Mouse (Mus musculus) gastrocnemius, adult 2 months (tissue): ENCODE results near the gene Lta. TPM values are rescaled to one million over a fixed set of nuclear protein-coding genes. Genes with fewer than 3 reads are reported as not detected.

Experiments
- DNase-seq: peaks from one replicate; pipeline ENCODE4 v3.0.0; 2022
- H3K27ac ChIP-seq: fragments of 200-600 bp; 2 replicates; pipeline ENCODE4 v1.8.1; 2022; ENCODE audit warnings: mild to moderate bottlenecking
- H3K4me3 ChIP-seq: fragments of 200-600 bp; 2 replicates; pipeline ENCODE4 v1.8.1; 2022; ENCODE audit warnings: mild to moderate bottlenecking, moderate library complexity
- CTCF ChIP-seq: fragments of 200-600 bp; IDR thresholded peaks from 2 replicates; pipeline ENCODE4 v1.8.1; 2022; ENCODE audit warnings: antibody characterized with exemption, mild to moderate bottlenecking, moderate library complexity
- intact Hi-C: fragments of 180-260 bp; cut with DNase I; formaldehyde crosslinking; loops from one replicate; pipeline ENCODE4 v1.15.1; 2025
- total RNA-seq, 2 experiments: library from RNA; stranded (reverse); gene quantifications; 2 replicates each; pipeline ENCODE4 v1.2.3; 2021

Gene Lta
- total RNA-seq, 2 experiments from 2014 or later = 0.41 TPM; not detected in 1

DNA sequence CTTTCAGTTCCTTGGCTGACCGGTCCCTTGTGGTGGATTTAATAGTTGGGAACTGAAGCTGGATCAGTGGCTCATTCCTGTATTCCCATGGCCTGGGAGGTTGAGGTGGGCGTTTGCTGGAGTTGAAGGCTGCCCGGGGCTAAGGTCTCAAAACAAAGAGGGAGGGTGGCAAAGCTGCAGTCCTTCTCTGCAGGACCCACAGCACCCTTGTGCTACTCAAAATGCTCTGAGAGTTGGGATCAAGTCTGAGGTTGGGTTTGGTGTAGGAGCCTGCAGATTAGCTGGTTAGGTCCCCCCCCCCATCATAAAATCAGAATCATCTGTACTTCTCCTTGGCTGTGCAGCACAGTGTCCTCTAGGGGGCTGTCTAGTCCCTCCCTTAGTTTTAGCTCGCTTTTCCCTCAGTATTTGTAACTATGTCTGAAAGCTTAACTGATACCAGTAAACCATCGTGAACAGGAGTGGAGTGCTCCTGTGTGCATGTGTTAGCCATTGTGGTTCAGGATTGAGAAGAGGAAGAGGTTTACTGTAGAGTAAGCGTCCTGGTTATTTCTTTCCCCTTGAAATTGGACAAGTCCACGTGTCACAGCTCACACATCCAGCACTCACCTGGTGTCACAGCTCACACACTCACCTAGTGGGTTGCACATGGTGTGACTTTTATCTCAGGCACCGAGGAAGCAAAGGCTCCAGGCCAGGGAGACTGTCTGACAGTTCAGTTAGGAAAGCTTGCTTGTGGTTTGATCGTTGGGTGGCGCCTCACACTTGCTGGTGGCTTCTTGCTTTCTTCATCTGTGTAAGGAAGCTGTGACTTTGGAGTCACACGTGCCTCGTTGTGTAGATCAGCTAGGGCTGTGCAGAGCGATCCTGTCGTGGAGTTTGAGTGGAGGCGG, 40.8 kb upstream of the Lta start:
- TF ChIP-seq CTCF = peak; percentile 47
- intact Hi-C loops = no loop called here
- H3K27ac ChIP-seq = 0 out of 2 replicates have a peak overlapping the region, but pooled peaks have one; percentile 13
- no peak overlapping the region for H3K4me3 ChIP-seq
- no peak for DNase-seq

DNA sequence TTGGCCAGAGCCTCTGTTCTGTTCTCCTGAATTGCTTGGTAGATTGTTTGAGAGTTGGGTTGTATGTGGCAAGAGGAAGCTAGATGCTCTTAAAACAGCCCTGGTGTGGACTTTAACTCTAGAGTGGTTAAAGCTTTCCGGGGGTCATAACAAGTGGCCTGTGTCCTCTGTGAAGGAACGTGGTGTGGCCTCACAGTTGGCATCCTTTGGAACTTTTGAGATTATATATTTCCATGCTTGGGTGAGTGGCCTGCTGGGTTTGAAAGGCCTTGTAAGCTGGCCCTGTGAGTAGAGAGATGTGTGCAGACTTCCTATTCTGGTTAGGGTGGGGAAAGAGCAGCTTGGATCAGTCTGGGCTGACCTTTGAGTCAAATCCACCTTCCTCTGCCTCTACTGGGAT, 39.8 kb upstream of the Lta start:
- TF ChIP-seq CTCF = no peak
- intact Hi-C loops = loop anchor here (5.0 kb wide), 1 partner anchor 348 kb away; the partner anchor contains the start of genes C2 and Ehmt2

DNA sequence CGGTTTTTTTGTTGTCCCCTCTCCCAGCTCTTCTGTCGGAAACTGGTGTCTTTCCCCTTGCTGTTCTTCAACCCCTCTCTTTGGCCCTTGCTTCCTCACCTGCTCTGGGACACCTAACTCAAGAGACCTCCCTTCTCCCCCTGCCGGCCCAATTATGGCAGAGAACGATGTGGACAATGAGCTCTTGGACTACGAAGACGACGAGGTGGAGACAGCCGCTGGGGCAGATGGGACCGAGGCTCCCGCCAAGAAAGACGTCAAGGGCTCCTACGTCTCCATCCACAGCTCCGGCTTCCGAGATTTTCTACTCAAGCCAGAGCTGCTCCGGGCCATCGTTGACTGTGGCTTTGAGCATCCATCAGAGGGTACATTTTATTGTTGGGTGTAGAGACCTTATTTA, 37.9 kb upstream of the Lta start:
- intact Hi-C loops = loop anchor here (2.0 to 5.0 kb wide), 2 partner anchors 346 to 656 kb away; partner anchors contain the start of genes C2 and Ehmt2
- peak overlapping the region; percentile 98 for H3K27ac ChIP-seq
- peak; percentile 70 for DNase-seq

More for the DNA sequence above, 39.8 kb upstream of the Lta start:
- no peak for DNase-seq
- Histone ChIP-seq H3K27ac (0 out of 2 replicates have a peak overlapping the region, but pooled peaks have one; percentile 13), H3K4me3 (peak overlapping the region; percentile 31; the same call in 1 of the 2 replicates)

DNA sequence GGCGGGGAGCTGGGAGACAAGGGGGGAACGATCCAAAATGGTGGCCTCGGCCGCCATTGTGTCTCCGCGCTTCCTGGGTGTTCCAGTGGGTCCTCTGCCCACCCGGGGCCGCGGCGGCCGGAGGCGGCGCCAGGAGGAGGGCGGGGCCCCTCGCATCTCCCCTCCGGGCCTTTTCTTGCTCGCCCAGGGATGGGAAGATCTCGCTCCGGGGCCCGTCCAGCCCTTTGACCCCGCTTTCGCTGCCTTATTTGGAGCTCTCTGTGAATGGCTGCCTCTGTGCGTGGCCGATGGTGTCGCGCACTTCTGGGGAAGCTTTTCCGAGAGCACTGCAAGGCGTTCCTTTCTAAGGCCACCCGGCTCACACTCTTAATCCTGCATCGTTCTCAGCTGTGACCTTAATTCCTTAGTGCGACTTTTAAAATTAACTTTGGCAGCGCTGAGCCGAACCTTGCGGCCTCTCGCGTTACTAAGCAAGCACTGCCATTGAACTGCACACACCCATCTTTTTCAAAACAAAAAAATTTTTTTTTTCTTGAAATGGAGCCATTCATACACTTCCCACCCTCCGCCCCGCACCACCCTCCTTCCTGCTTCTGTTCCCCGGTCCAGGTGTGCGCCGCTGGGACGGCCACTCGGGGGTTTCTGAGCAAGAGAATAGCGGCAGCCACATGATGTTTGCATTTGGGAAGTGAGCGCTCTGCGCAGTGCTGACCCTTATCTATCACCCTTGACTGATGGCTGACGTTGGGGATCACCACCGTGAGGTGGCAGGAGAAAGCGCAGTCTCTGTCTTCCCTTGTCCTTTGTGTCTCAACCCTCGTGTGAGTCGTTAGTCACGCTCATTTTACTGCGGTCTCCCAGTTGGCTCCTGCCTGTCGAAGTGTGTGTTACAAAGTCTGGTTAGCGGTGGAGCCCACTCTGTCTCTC, 37.1 kb upstream of the Lta start:
- DNase-seq = peak; percentile 83
- TF ChIP-seq CTCF = no peak
- Histone ChIP-seq H3K27ac (peak overlapping the region; percentile 98), H3K4me3 (peak overlapping the region; percentile 98)
- intact Hi-C loops = loop anchor here (2.0 to 5.0 kb wide), 2 partner anchors 345 to 655 kb away; partner anchors contain the start of genes C2 and Ehmt2

More for the DNA sequence above, 37.9 kb upstream of the Lta start:
- TF ChIP-seq CTCF = no peak
- peak overlapping the region; percentile 98 for H3K4me3 ChIP-seq

DNA sequence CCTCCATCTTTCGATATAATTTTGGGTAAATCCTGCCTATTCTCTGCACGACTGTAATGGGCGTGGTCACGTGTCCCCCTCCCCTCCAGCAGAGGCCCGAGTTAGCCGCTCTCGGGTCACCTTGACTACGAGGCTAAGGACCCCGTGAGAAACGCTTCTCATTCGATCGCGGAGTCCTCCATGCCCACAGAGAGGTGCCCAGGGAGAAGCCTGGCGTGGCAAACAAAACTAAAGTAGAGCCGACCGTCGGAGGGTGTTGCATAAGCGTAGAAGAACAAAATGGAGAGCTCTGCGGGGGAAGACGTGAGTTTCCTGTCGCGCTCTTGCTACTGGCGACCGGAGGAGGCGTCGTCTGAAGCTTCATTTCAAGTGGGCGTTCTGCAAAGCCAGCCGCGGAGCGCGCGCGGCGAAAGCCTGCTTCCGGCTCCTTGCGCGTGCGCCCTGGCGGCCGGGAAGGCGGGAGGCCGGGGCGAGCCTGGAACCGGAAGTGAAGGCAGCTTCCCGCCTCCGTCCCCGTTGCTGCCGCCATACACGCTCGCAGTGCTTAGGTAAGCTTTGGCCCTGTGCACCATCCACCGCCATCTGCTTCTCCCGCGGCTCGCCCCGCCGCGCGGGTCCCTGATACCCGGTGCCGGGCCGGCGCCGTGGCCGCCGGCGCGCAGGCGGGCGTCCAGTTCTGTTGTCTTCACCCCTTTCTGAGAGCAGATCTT, 36.3 kb upstream of the Lta start, which contains the start of gene Ddx39b:
TSS of gene Ddx39b (plus strand) at position 442 of the 710 bp plus-strand sequence.
- peak; percentile 19; the same call in 1 of the 2 replicates for TF ChIP-seq CTCF
- Histone ChIP-seq H3K4me3 (peak within 1 kb of the TSS; percentile 98), H3K27ac (peak within 1 kb of the TSS; percentile 98)
- intact Hi-C loops = loop anchor here (2.0 to 5.0 kb wide), 2 partner anchors 344 to 655 kb away; partner anchors contain the start of genes C2 and Ehmt2
- peak; percentile 98 for DNase-seq

DNA sequence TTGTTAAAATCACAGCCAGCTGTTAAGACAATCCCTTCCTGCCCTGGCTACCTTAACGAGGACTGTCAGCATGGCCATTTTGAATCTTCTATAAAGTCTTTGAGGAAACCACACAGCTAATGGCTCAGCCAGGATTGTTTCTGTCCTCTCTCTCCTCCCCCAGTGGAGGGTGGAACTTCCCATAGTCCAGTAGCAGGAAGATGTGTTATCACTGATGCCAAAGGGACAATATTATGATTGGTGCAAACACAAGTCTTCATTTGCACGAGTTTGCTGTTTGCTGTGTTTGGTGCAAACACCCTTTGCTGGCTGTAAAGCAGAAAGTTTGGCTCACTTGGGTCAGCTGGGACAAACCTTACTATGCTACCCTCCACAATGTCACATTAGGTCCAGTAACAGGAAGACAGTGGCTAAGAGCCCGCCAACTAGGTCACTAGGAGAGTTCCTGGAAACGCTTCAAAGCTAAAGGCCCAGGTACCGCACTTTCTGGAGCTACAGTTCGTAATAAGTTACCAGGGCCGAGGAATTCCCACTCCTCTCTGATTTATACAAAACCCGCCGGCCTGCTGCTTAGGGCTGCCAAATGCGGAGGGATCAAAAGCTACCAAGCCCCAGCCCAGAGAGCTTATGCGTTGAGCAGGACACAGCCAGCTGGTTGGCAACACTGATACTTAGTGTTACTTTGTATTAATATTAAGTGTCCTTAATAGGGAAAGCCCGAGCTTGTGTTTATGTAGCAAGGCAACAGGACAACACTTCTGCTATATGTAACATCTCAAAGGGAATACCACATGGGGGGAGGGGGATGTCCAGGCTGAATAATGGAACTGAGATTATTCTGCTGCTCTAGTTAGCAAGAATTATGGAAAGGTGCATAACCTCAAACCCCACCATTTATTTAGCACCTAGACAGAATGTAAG, 35.5 kb upstream of the Lta start:
- Histone ChIP-seq H3K4me3 (peak overlapping the region; percentile 98), H3K27ac (peak overlapping the region; percentile 98)
- TF ChIP-seq CTCF = no peak
- intact Hi-C loops = loop anchor here (5.0 kb wide), 1 partner anchor 343 kb away; the partner anchor contains the start of genes C2 and Ehmt2
- DNase-seq = no peak

DNA sequence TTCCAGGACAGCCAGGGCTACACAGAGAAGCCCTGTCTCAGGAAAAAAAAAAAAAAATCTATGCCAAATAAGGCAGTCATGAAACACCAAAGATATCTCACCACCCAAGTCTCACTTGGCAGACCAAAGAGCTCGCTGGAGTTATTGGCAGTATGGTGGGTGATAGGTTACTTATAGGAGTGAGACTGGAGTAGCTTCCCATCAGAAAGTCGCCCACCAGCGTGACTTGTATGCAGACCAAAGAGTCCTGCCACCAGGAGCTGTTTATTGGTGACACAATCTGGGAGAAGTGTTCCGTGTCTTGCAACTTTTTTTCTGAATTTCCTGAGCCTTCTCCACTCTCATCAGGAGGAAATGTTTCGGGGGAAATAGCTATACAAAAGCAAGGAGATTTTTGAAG, 34.5 kb upstream of the Lta start:
- intact Hi-C loops = loop anchor here (5.0 to 10.0 kb wide), 3 partner anchors 112 to 342 kb away; partner anchors contain the start of genes C2, D17H6S53E, Ehmt2 and Sapcd1
- no peak for TF ChIP-seq CTCF
- no peak for DNase-seq
- no peak overlapping the region for H3K4me3 ChIP-seq
- H3K27ac ChIP-seq = peak overlapping the region; percentile 98

DNA sequence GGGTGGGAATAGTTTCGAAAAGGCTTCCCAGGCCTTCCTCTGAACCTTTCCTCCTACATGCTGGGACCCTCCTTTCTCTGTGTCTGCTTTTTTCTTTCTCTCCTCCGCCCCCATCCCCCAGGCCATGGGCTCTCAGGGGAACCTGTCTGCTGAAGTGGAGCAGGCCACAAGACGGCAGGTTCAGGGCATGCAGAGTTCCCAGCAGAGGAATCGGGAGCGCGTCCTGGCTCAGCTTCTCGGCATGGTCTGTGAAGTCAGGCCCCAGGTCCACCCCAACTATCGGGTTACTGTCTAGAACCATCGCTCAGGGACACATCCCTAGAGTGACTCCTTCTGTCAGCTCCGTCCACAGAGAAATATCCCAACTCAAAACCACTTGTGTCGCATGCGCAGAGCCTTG, 32.4 kb upstream of the Lta start:
- no peak for DNase-seq
- intact Hi-C loops = loop anchor here (5.0 to 10.0 kb wide), 2 partner anchors 110 to 213 kb away; partner anchors contain the start of genes D17H6S53E and Sapcd1
- Histone ChIP-seq H3K27ac (no peak overlapping the region), H3K4me3 (no peak overlapping the region)
- no peak for TF ChIP-seq CTCF

DNA sequence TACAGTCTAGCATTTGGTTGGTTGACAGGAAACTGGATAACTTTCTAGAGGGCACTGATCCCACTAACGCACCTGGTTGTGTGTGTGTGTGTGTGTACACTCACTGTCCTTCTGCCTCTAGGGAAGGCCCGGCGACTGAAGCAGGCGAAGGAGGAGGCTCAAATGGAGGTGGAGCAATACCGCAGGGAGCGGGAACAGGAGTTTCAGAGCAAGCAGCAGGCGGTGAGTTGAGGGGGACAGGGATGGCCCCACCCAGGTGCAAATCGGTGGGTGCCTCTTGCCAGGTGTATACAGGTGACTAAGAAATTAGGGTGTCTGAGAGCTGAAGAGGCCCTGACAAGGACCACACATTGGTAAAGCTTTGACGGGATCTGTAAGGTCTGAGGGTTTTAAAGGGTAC, 31.8 kb upstream of the Lta start:
- intact Hi-C loops = loop anchor here (5.0 to 10.0 kb wide), 2 partner anchors 110 to 212 kb away; partner anchors contain the start of genes D17H6S53E and Sapcd1
- Histone ChIP-seq H3K27ac (no peak overlapping the region), H3K4me3 (no peak overlapping the region)
- no peak for DNase-seq
- TF ChIP-seq CTCF = no peak

DNA sequence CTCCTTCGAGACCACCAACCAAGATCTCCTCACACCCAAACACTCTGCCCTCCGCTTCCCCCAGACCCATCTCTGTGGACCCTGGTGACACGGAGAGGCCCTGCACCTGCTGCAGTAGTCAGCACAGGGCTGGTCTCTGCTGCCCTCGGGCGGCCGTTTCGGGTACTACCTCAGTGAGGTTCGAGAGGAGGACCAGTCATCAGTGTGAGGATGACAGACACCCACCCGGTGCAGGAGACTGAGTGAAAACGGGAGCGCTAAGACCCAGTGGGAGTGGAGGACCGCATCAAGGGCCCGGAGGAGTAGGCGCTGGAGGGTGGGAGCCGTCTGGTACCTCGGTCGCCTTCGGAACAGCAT, 31.2 kb upstream of the Lta start:
- intact Hi-C loops = loop anchor here (5.0 to 10.0 kb wide), 2 partner anchors 109 to 212 kb away; partner anchors contain the start of genes D17H6S53E and Sapcd1
- no peak; the same call in 1 of the 2 replicates for TF ChIP-seq CTCF
- Histone ChIP-seq H3K27ac (peak overlapping the region; percentile 95), H3K4me3 (peak overlapping the region; percentile 80)
- DNase-seq = peak; percentile 96
